Mouse (Mus musculus) embryonic facial prominence, embryonic 10.5 days (tissue): ENCODE data around the gene Flt3l. TPM values are rescaled to one million over a fixed set of nuclear protein-coding genes. Genes with fewer than 3 reads are reported as not detected.

Experiments used
- DNase-seq: peaks from one replicate; pipeline ENCODE4 v3.0.0-alpha.2; 2017; ENCODE audit warnings: low spot score
- H3K27ac ChIP-seq: fragments of 300-500 bp; sonication (generic); replicated peaks from 2 replicates; pipeline ENCODE4 v1.5.1; 2016; ENCODE audit warnings: mild to moderate bottlenecking
- H3K27me3 ChIP-seq: fragments of 300-500 bp; sonication (generic); replicated peaks from 2 replicates; pipeline ENCODE4 v1.6.1; 2016; ENCODE audit warnings: low read depth, mild to moderate bottlenecking; ENCODE audit not compliant: poor library complexity, severe bottlenecking
- H3K36me3 ChIP-seq: fragments of 300-500 bp; sonication (generic); replicated peaks from 2 replicates; pipeline ENCODE4 v1.6.1; 2016; ENCODE audit warnings: mild to moderate bottlenecking, moderate library complexity
- H3K4me1 ChIP-seq: fragments of 300-500 bp; sonication (generic); 2 replicates; pipeline ENCODE4 v1.6.1; 2016
- H3K4me3 ChIP-seq: fragments of 300-500 bp; sonication (generic); 2 replicates; pipeline ENCODE4 v1.5.1; 2016; ENCODE audit warnings: mild to moderate bottlenecking, moderate library complexity
- H3K9me3 ChIP-seq: fragments of 300-500 bp; sonication (generic); 2 replicates; pipeline ENCODE4 v1.6.1; 2016; ENCODE audit warnings: mild to moderate bottlenecking
- WGBS: fragments of 180-500 bp; shearing (Covaris S2); methylation state at CpG from one replicate; pipeline ENCODE4 v1.1.7; 2016; 5-methylcytosine and 5-hydroxymethylcytosine counted together
- microRNA counts: library from miRNA; unstranded; fragments of <30 nt; microRNA quantifications from one replicate; lab custom pipeline; 2017
- microRNA-seq: library from miRNA; unstranded; fragments of <30 nt; microRNA quantifications from one replicate; pipeline ENCODE4, GENCODE M21; 2017
- polyA plus RNA-seq: library from polyadenylated mRNA; unstranded; fragments of >200 nt; fragmentation: Nextera tagmentation; extraction: Ambion mirVana; gene quantifications from 2 replicates; pipeline ENCODE4 v1.2.1, GENCODE M21; 2016

The Flt3l gene
- polyA plus RNA-seq, 1 experiment from 2014 or later: 1.8 TPM

DNA sequence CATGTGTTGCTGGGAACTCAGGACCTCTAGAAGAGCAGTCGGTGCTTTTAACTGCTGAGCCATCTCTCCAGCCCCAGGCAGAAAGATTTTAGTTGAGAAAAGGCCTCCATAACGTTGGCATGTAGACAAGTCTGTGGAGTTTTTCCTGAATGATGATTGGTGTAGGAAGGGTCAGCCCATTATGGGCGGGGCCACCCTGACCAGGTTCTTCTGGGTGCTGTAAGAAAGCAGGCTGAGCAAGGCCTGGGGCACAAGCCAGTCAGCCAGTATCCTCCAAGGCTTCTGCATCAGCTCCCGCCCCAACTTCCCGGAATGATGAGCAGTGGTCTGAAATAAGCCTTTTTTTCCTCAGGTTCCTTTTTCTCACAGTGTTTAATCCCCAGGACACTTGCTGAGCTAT, 55.2 kb downstream of the Flt3l start:
- Histone ChIP-seq H3K36me3 (peaks cover 63% of the 10 kb centered on the region), H3K9me3 (no peaks in the 10 kb centered on the region), H3K27ac (no peak overlapping the region), H3K27me3 (no peaks in the 10 kb centered on the region), H3K4me3 (no peak overlapping the region), H3K4me1 (peaks cover 11% of the 10 kb centered on the region)
- WGBS: 41% methylated on average over 5 of the region's 5 CpGs
- DNase-seq: no peak

DNA sequence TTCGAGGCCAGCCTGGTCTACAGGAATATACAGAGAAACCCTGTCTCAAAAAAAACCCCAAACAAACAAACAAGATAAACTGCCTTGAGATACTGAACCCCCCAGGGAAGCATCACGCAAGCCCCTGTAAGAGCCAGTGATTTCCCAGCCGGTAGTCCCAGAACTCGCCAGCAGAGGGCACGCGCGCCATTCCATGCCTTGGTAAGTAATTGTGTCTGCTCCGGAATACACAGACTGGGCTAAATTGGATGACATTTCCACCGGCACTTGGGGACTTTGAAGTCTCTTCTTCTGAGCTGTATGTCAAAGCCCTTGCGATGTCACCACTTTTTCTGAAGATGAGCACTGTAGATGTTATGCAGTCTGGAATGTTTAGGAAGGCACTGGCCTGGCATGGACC, 56.4 kb downstream of the Flt3l start:
- no peaks in the 10 kb centered on the region for H3K27me3 ChIP-seq
- peaks cover 63% of the 10 kb centered on the region for H3K36me3 ChIP-seq
- no peaks in the 10 kb centered on the region for H3K9me3 ChIP-seq
- 2% methylated on average over 10 of the region's 10 CpGs for WGBS
- H3K27ac ChIP-seq: no peak overlapping the region
- peaks cover 11% of the 10 kb centered on the region for H3K4me1 ChIP-seq
- DNase-seq: peak; percentile 91
- no peak overlapping the region for H3K4me3 ChIP-seq

MicroRNAs within 50 kb of the gene (microRNA counts, 519-probe panel; counts per million panel counts)
- 188 counts per million, percentile 57 among the panel's probes with 10 or more counts for microRNA mmu-miR-150 (lab: Ali Mortazavi, UCI)

Small RNAs within 50 kb of the gene (microRNA-seq; reads per million reads assigned to microRNA genes)
- gene Mir150 (3.7 reads per million, percentile 6 among the genes with 10 or more reads in this experiment), gene Mir5121 (48.5 reads per million, percentile 42 among the genes with 10 or more reads in this experiment), gene Mir7055 (not detected)

Other genes starting within 250 kb of the Flt3l start
- gene Med25, start 243.7 kb downstream of the Flt3l start, polyA plus RNA-seq: 135 and 146 TPM in 2 replicates
- 17.6 and 20.1 TPM in 2 replicates for gene Fuz, start 240.4 kb downstream of the Flt3l start, polyA plus RNA-seq
- 75.1 and 77.1 TPM in 2 replicates for gene Ap2a1, start 206.9 kb downstream of the Flt3l start, polyA plus RNA-seq
- 0.14 and 0.30 TPM in 2 replicates for gene Tsks, start 193.2 kb downstream of the Flt3l start, polyA plus RNA-seq
- 18.5 and 18.8 TPM in 2 replicates for gene Cpt1c, start 161.6 kb downstream of the Flt3l start, polyA plus RNA-seq
- 968 and 991 TPM in 2 replicates for gene Prmt1, start 149.9 kb downstream of the Flt3l start, polyA plus RNA-seq
- 70.3 and 77.5 TPM in 2 replicates for gene Irf3, start 138.8 kb downstream of the Flt3l start, polyA plus RNA-seq
- gene Bcl2l12, start 137.7 kb downstream of the Flt3l start, polyA plus RNA-seq: 87.0 and 90.7 TPM in 2 replicates
- 46.2 and 47.9 TPM in 2 replicates for gene Scaf1, start 120.1 kb downstream of the Flt3l start, polyA plus RNA-seq
- 18.8 and 20.3 TPM in 2 replicates for gene Rras, start 118.5 kb downstream of the Flt3l start, polyA plus RNA-seq
- 13.4 and 14.9 TPM in 2 replicates for gene Prr12, start 83.6 kb downstream of the Flt3l start, polyA plus RNA-seq
- 70.8 and 74.7 TPM in 2 replicates for gene Nosip, start 74.0 kb downstream of the Flt3l start, polyA plus RNA-seq
- gene Prrg2, start 73.8 kb downstream of the Flt3l start, polyA plus RNA-seq: 23.3 and 24.4 TPM in 2 replicates
- 144 and 156 TPM in 2 replicates for gene Rcn3, start 44.2 kb downstream of the Flt3l start, polyA plus RNA-seq
- gene Fcgrt, start 32.6 kb downstream of the Flt3l start, polyA plus RNA-seq: 6.0 and 7.0 TPM in 2 replicates
- gene Rps11, start 12.0 kb downstream of the Flt3l start, polyA plus RNA-seq: 1,885 and 1,917 TPM in 2 replicates
- 1,273 and 1,282 TPM in 2 replicates for gene Rpl13a, start 7.7 kb downstream of the Flt3l start, polyA plus RNA-seq
- gene Gm45713, start 201 bp downstream of the Flt3l start, polyA plus RNA-seq: 0.31 TPM in 1 of 2 replicates, not detected in the other
- 99.6 and 103 TPM in 2 replicates for gene Pih1d1, start 17.9 kb upstream of the Flt3l start, polyA plus RNA-seq
- gene Aldh16a1, start 18.2 kb upstream of the Flt3l start, polyA plus RNA-seq: 65.3 and 71.7 TPM in 2 replicates
- 0.74 and 1.2 TPM in 2 replicates for gene Slc17a7, start 27.5 kb upstream of the Flt3l start, polyA plus RNA-seq
- gene Gfy, start 43.1 kb upstream of the Flt3l start, polyA plus RNA-seq: 0.10 and 0.29 TPM in 2 replicates
- not detected in 2 replicates for gene Pth2, start 44.6 kb upstream of the Flt3l start, polyA plus RNA-seq
- gene Ccdc155, start 68.5 kb upstream of the Flt3l start, polyA plus RNA-seq: 0.62 and 0.67 TPM in 2 replicates
- gene Dkkl1, start 75.7 kb upstream of the Flt3l start, polyA plus RNA-seq: 1.2 and 2.0 TPM in 2 replicates
- 394 and 421 TPM in 2 replicates for gene Tead2, start 79.3 kb upstream of the Flt3l start, polyA plus RNA-seq
- 0.50 and 0.88 TPM in 2 replicates for gene Cd37, start 102.7 kb upstream of the Flt3l start, polyA plus RNA-seq
- 0.28 and 0.32 TPM in 2 replicates for gene Slc6a16, start 104.7 kb upstream of the Flt3l start, polyA plus RNA-seq
- gene Slc6a21, start 141.1 kb upstream of the Flt3l start, polyA plus RNA-seq: not detected in 2 replicates
- 10.6 and 11.3 TPM in 2 replicates for gene Trpm4, start 197.3 kb upstream of the Flt3l start, polyA plus RNA-seq
- gene Hrc, start 198.9 kb upstream of the Flt3l start, polyA plus RNA-seq: 0.31 and 0.64 TPM in 2 replicates
- 5.8 and 7.1 TPM in 2 replicates for gene Ppfia3, start 230.6 kb upstream of the Flt3l start, polyA plus RNA-seq
- 0.24 and 1.2 TPM in 2 replicates for gene Lin7b, start 234.2 kb upstream of the Flt3l start, polyA plus RNA-seq